Comparison of ENCODE assay signal across 8 mouse cellular contexts in genomic region chr5:31290521-31291360, GRCm38 (mm10). TPM values are rescaled to one million over a fixed set of nuclear protein-coding genes. Genes with fewer than 3 reads are reported as not detected.
A peak's percentile ranks its signal among the peaks of the same experiment; 100 is the strongest.
DNase-seq lines count a peak whose midpoint lies in the region; ATAC-seq lines count a peak whose summit lies in the region.

Gene Ift172, minus strand, starts transcription at chr5:31291116.

- peak; percentile 96 for DNase-seq in WW6 (ENCODE audit: low read depth, low spot score)
- peak; percentile 89 to 94 for DNase-seq in cerebellum, postnatal 4 days (ENCODE audit: low spot score in 2 of 2)
- DNase-seq in gastrocnemius, adult 18-20 months (ENCODE audit: low spot score): peak; percentile 97
- DNase-seq in left cerebral cortex, adult 18-20 months (ENCODE audit: low spot score in 2 of 2): peak; percentile 95 to 97
- peak; percentile 98 for DNase-seq in right cerebral cortex, adult 18-20 months
- peak; percentile 90 for DNase-seq in urinary bladder, postnatal 10 days (ENCODE audit: low spot score)

- peak within 1 kb of the TSS; percentile 55 for H3K4me3 ChIP-seq in hindbrain, embryonic 16.5 days (ENCODE audit: low read length)
- peak within 1 kb of the TSS; percentile 68 for H3K4me3 ChIP-seq in macrophage (ENCODE audit: inconsistent target)

- no peaks in the 10 kb centered on the region for H3K9me3 ChIP-seq in hindbrain, embryonic 16.5 days (ENCODE audit: control insufficient read depth, low read length)

- H3K27me3 ChIP-seq in hindbrain, embryonic 16.5 days (replicated peaks; ENCODE audit: control insufficient read depth, insufficient read depth, low read length): no peaks in the 10 kb centered on the region

- ATAC-seq in hindbrain, embryonic 16.5 days: peak; percentile 93

- H3K4me1 ChIP-seq in hindbrain, embryonic 16.5 days (ENCODE audit: control insufficient read depth, insufficient read depth, low read depth, low read length): peaks cover 23% of the 10 kb centered on the region

- H3K4me2 ChIP-seq in hindbrain, embryonic 16.5 days (ENCODE audit: low read length): peak within 1 kb of the TSS; percentile 78

- H3K79me2 ChIP-seq in macrophage (ENCODE audit: inconsistent target): no peaks in the 10 kb centered on the region

- peak within 1 kb of the TSS; percentile 68 for H3K9ac ChIP-seq in hindbrain, embryonic 16.5 days (ENCODE audit: low read depth, low read length)

- H3K27ac ChIP-seq in hindbrain, embryonic 16.5 days (ENCODE audit: low read depth, low read length): peak within 1 kb of the TSS; percentile 85
- peak within 1 kb of the TSS; percentile 51 for H3K27ac ChIP-seq in macrophage

- H3K36me3 ChIP-seq in hindbrain, embryonic 16.5 days (ENCODE audit: control insufficient read depth, insufficient read depth, low read length): peaks cover 15% of the 10 kb centered on the region
- peaks cover 11% of the 10 kb centered on the region; the same call in 1 of the 2 replicates for H3K36me3 ChIP-seq in macrophage (ENCODE audit: inconsistent target)

- 2% methylated on average over 45 of the region's 45 CpGs for WGBS in hindbrain, embryonic 16.5 days
- 2% methylated on average over 45 of the region's 45 CpGs for WGBS in macrophage (ENCODE audit: missing documents)

RNA-seq across cellular contexts. Expression of gene Ift172, which starts in this region (rescaled TPM):
- total RNA-seq in gastrocnemius, adult 18-20 months (2021): 10 to 100 TPM; 26.2 to 26.9 TPM
- 31.5 and 38.2 TPM in 2 replicates for polyA plus RNA-seq in hindbrain, embryonic 16.5 days (2015; fragmentation: Nextera tagmentation; extraction: Ambion mirVana)
- total RNA-seq in left cerebral cortex, adult 18-20 months (2021): 100 to 1,000 TPM in 1 of 2 experiments, 10 to 100 TPM in 1; 95.7 to 101 TPM
- 100 to 1,000 TPM in 12 of 26 experiments, 10 to 100 TPM in 14; 12.0 to 178 (median 97.2) TPM for total RNA-seq in macrophage (2018; cell fraction: chromatin; rRNA removed)
- total RNA-seq in macrophage (2018; cell fraction: cytosol; rRNA removed): 10 to 100 TPM; 13.8 to 27.7 (median 18.8) TPM
- 10 to 100 TPM in 25 of 26 experiments, 1 to 10 TPM in 1; 8.3 to 71.9 (median 37.6) TPM for total RNA-seq in macrophage (2018; cell fraction: nucleus; rRNA removed)
- polyA plus RNA-seq in macrophage (2018): 11.8 to 19.6 TPM (median 13.6 TPM) in 3 replicates

Comparison
In these comparisons a context has a peak if more than half of its experiments do, and no peak if none do; other contexts are left out.
1. Peak in every context shown above with its lines: DNase-seq, ATAC-seq, H3K4me3 ChIP-seq and H3K27ac ChIP-seq.